Mouse (Mus musculus): ENCODE measurements at regions not wholly inside any gene's neighbourhood (a gene's known extent, or its start where the extent isn't known, plus 50 kb on each side); places are given as distances from the start of the nearest gene placed in this dataset.

DNA sequence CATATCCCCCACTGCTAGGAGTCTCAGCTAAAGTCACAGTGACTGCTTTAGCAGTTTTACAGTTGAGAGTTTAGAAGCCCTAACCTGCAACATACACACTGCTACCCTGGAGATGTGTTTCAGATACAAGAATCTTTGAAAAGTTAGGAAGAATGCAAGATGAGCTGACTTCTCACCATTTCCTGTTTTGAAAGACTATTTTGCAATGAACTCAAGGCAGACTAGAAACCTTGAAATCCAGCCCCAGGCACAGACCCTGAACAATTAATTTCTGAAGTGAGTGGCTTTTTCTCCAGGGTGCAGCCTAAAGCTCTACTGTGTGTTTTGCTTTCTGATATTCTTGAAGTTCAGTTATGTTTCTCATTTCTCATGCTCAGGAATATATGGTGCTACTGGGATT, 440.6 kb downstream of the Nebl start:
- intact Hi-C loops (cut with DNase I): no loop called here

GRCm38 (mm10) chr2:17287598-17287997, 443.7 kb downstream of the Nebl start:
- intact Hi-C loops (cut with DNase I): no loop called here
- peak; percentile 17 for DNase-seq (ENCODE audit: low spot score)

More for the DNA sequence above, 440.6 kb downstream of the Nebl start:
- DNase-seq (ENCODE audit: low spot score): no peak

- intact Hi-C loops (cut with DNase I): no loop called here
- DNase-seq (ENCODE audit: low spot score): no peak
Measured at GRCm38 (mm10) chr2:17249960-17250359, 481.3 kb downstream of the Nebl start.

DNA sequence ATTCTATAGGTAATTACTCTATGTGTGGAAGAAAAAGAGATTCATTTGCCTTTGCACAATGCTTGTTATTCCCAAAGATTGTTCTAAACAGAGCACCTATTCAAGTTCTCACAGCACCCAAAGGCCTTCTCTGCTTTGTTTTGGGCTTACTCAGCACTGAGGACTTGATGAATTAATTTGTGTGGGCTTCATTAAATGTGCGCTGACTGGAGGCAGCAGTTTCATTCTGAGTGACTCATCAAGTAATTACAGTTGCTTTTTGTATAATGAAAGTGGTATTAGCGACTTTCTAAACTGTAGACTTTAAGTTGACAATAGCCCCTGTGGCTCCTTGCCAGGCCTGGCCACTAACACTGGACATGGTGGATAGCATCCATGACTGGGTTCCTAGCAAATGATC, 485.4 kb downstream of the Nebl start:
- DNase-seq (ENCODE audit: low spot score): no peak
- intact Hi-C loops (cut with DNase I): no loop called here

GRCm38 (mm10) chr2:17215607-17216006, 515.7 kb downstream of the Nebl start:
- no peak for DNase-seq (ENCODE audit: low spot score)
- intact Hi-C loops (cut with DNase I): no loop called here

DNA sequence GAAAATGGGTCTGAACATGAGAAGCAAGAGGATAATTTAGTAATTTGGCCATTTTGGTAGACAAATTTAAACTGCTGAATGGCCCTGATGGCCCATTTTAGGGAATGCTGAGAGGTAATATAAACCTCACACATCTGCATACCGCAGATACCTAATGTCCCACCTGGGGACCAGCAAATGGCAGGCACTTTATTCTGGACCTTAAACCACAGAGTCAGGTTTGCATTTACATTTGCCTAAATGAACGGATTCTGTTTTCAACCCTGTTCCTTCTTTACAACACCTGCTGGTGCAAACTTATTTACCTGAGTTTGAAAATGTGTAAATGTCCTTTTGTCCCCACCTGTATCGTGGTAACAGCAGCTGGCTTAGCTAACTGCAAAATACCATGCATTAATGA, 516.4 kb downstream of the Nebl start:
- intact Hi-C loops (cut with DNase I): no loop called here
- no peak for DNase-seq (ENCODE audit: low spot score)

GRCm38 (mm10) chr2:17212566-17212965, 518.7 kb downstream of the Nebl start:
- intact Hi-C loops (cut with DNase I): no loop called here
- no peak for DNase-seq (ENCODE audit: low spot score)

DNA sequence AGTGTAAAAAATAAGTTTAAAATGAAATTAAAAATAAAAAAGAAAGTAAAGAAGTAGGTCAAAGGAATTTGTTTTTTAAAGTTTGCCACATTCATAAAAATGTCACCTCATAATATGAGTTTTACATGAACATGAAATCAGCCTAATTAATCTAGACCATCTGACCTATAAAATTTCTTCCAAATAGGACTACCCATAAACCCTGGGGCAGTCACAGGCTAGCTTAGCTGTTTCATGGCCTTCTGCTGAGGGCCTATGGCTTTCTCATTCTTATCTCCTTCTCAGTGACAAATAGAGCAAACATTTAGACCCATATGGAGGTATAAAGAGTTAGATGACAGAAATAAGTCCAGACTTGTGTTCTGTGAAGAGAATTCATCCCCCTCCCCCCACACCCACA, 520.2 kb downstream of the Nebl start:
- no peak for DNase-seq (ENCODE audit: low spot score)
- intact Hi-C loops (cut with DNase I): no loop called here

DNA sequence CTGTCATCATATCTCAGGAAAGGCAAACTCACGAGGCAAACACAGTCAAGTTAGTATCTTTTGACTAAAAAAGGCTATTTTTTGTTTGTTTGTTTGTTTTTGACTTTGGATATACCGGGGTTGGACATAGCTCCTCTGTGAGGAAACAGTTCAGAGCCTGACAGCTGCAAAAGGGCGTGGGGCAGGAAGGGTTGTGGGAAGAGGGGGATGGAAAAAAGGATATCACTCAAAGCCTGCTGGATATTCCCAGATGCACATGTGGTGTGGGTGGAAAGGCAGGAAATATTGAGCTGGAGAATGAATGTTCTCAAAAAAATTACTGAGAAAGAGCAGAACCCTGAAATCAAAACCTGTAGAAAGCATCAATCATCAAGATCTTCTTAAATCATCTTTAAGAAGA, 537.7 kb downstream of the Nebl start:
- peak; percentile 4 for DNase-seq (ENCODE audit: low spot score)
- intact Hi-C loops (cut with DNase I): no loop called here

GRCm38 (mm10) chr2:17189169-17189568, 542.1 kb downstream of the Nebl start:
- intact Hi-C loops (cut with DNase I): no loop called here
- no peak for DNase-seq (ENCODE audit: low spot score)

GRCm38 (mm10) chr2:17187822-17188221, 543.4 kb downstream of the Nebl start:
- intact Hi-C loops (cut with DNase I): no loop called here
- no peak for DNase-seq (ENCODE audit: low spot score)

DNA sequence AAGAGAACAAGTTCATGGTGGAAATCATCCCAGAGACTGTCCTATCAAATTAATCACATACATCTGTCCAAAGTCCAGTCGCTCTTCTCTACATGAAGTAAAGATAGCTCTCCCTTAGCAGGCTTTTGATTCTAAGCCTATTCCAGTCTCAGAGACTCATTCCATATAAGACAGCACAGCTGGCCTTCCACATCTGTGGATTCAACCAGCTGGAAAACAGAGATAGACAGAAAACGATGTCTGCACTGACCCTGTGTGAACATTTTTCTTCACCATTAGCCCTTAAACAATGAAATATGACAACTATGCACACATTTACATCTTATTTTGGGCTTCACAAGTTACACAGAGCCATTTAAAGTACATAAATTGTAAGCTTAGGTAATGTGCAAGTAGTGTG, 547.6 kb downstream of the Nebl start:
- DNase-seq (ENCODE audit: low spot score): no peak
- intact Hi-C loops (cut with DNase I): loop anchor here (5.0 kb wide), 1 partner anchor 826 kb away; the partner anchor contains the start of gene Plxdc2

DNA sequence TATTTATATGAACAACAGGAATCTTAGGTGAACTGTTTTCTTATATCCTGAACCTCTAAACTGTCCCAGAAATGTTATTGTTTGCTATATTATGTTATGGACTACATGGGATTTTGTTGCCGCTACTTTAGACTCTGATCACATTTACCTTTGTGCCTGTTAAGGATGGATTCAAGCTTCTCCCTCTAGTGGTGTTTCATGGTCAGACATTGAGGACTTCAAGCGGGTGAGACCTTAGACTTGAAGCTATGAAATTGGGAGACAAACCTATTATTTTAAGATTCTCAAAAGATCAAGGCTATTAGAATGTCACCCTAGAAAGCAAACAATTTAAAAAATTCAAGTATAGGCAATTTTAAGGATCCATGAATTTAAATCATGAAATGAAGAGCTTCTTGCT, 549.7 kb downstream of the Nebl start:
- no peak for DNase-seq (ENCODE audit: low spot score)
- intact Hi-C loops (cut with DNase I): loop anchor here (5.0 kb wide), 1 partner anchor 824 kb away; the partner anchor contains the start of gene Plxdc2

DNA sequence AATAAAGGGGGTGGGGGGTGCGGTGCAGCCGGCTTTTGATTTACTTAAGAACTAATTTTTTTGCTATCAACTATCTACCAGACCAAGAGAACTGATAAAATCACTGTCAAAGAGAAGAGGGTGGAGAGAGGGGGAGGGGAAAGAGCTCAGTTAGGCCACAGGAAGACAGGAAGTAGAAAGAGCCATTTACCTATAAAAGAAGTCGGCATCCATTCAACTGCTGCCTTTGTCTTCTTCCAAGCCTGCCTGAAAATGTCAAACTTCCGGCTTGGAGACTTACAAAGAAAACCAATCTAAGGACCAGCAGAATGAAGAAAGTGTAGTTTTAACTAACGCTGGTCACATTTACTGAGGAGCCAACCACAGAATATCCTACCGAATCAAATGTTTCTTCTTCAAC, 562.4 kb downstream of the Nebl start:
- no peak for DNase-seq (ENCODE audit: low spot score)
- intact Hi-C loops (cut with DNase I): no loop called here

DNA sequence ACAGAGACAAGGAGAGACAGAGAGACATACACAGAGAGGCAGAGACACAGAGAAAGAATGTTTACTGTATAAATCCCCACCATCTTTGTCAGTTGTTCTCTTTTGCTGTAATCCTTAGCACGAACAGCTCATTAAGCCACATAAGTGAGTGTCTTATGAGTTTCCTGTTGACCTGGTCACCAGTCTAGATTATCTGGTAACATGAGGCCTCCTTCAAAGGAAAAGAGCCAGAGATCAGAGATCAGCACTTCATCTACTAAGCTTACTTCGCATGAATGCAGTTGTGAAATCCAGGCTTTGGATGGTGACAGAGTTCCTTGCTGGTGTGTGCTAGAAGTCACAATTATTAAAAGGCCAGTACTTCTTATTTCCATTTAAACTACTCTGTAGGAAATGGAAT, 566.2 kb downstream of the Nebl start:
- no peak for DNase-seq (ENCODE audit: low spot score)

DNA sequence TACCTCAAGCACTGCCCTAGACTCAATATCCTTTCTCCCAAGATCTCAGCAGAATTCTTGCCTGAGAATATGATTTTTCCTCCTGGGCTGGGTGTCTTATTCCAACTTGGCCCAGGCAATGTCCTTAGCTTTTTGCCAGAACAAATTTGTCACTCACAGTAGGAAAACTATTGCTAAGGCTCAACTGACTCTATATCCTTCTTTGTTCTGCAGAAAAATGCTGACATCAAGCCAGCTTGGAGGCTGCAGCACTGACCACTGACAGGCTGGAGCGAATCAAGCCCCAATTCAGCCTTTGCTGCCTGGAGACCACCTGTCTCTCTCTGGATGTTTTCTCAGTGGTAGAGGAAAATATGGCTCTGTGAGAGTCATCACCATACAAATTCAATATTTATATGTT, 572.8 kb downstream of the Nebl start:
- intact Hi-C loops (cut with DNase I): no loop called here
- DNase-seq (ENCODE audit: low spot score): no peak

More for the DNA sequence above, 566.2 kb downstream of the Nebl start:
- intact Hi-C loops (cut with DNase I): no loop called here

DNA sequence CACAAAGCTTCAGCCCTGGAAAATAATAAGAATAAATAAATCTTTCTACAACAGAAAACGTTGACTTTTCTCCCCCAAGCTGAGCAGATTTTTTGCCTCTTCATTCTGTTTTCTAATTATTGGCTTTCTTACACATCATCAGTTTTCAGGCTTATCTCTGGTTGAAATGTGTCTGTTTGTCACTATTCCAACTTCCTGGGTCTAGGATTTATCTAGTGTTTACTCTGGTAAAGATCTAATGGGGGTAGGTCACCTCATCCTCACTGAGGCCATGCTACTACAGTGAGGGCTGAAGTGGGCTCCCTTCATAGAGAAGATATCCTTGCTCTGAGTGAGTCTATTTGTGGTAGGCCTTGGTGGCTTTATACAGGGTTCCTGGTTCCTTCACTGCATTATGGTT, 573.9 kb downstream of the Nebl start:
- intact Hi-C loops (cut with DNase I): no loop called here
- no peak for DNase-seq (ENCODE audit: low spot score)

- DNase-seq (ENCODE audit: low spot score): no peak
Measured at GRCm38 (mm10) chr2:17155596-17155995, 575.7 kb downstream of the Nebl start.

DNA sequence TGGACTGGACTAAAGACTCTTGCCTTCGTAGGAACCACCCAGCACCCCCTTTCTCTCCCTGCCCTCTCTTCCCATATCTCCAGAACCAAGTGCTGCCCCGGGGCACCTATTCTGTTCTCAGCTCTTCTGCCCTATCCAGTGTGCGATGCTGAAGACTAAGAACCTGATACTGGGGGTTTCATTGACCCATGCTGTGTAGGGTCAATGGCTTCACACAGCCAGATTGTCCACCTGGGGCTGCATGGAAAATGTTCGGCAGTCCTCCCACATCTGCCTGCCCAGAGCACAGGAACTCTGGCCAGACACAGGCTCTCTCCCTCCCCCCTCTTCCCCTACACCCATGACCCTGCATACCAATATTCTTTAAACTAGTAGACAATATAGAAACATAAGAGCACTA, 607.6 kb downstream of the Nebl start:
- intact Hi-C loops (cut with DNase I): no loop called here
- no peak for DNase-seq (ENCODE audit: low spot score)

More at GRCm38 (mm10) chr2:17155596-17155995, 575.7 kb downstream of the Nebl start:
- intact Hi-C loops (cut with DNase I): no loop called here

DNA sequence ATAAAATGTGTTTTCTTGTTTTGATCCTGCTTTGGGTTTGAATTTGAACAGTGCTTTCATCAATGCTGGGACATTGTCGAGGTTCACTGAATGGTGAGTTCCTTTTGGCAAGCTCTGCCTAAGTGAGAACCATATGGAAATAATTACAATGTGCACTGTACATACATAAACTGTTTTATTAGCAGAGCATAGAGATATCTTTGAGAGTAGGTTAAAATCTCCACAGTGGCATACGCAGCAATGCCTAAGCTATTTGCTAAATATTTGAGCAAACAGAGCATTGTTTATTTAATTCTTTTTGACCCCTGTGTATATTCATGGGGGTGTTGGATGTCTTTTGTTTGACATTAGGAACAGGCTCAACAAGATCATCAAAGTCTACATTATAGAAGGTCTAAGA, 614.0 kb downstream of the Nebl start:
- no peak for DNase-seq (ENCODE audit: low spot score)
- intact Hi-C loops (cut with DNase I): no loop called here

GRCm38 (mm10) chr2:17111177-17111576, 620.1 kb downstream of the Nebl start:
- no peak for DNase-seq (ENCODE audit: low spot score)
- intact Hi-C loops (cut with DNase I): no loop called here

DNA sequence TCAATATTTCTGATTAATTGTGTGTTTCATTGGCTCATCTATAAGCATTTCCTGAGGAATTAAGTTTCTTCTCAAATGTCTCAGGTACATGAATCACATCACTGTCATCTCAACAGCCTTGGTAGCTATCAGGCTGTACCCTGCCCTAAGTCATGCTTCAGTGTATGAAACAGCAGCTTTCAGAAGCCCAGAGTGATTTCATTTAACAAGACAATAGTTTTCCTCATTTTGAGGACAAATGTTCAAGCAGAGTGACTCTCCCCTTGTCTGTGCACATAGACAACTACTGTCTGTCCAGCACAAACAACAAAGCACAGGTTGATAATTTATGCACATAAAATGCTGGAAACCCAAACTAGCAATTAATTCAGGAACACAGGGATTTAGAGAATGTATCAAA, 630.1 kb downstream of the Nebl start:
- intact Hi-C loops (cut with DNase I): no loop called here
- no peak for DNase-seq (ENCODE audit: low spot score)

GRCm38 (mm10) chr2:17097546-17097945, 633.7 kb downstream of the Nebl start:
- intact Hi-C loops (cut with DNase I): no loop called here
- DNase-seq (ENCODE audit: low spot score): no peak

Data from heart, postnatal 25 days (tissue).